Mouse (Mus musculus) testis, adult 2 months (tissue): ENCODE measurements around the gene B4galnt1.

Experiments
- CTCF ChIP-seq: fragments of 200-500 bp; IDR thresholded peaks from 2 replicates; pipeline ENCODE4 v1.5.1; 2012; ENCODE audit warnings: low read depth, mild to moderate bottlenecking, inconsistent platforms, low read length, moderate library complexity; ENCODE audit not compliant: control insufficient read depth, insufficient read depth, insufficient replicate concordance
- POLR2A ChIP-seq: fragments of 200-500 bp; IDR thresholded peaks from 2 replicates; pipeline ENCODE4 v1.6.1; 2012; ENCODE audit warnings: low read depth, mild to moderate bottlenecking, inconsistent platforms, low read length, moderate library complexity; ENCODE audit not compliant: control insufficient read depth

DNA sequence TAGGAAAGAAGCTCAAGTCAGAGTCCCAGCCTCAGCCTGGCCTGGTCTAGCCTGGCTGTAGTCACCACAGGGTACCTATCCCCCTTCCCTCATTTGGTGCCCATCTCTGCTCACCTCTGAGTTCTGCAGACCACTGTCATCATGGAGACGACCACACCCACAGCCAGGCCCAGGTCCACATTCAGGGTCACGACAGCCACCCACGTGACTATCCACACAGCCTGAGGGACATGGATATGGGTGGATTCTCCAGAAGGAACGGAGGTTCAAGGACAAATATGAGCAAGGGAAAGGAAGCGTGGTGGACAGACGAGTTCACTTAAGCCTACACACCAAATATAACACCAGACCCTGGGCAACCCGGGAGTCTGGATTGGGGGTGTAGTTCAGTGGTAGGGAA lies 9.1 kb downstream of the B4galnt1 start:
- TF ChIP-seq POLR2A (no peak), CTCF (no peak)
